Mouse (Mus musculus) neural tube, embryonic 13.5 days (tissue): ENCODE data around the gene Rpl24. TPM values are rescaled to one million over a fixed set of nuclear protein-coding genes. Genes with fewer than 3 reads are reported as not detected.

Experiments
- polyA plus RNA-seq: library from polyadenylated mRNA; unstranded; fragments of >200 nt; fragmentation: Nextera tagmentation; extraction: Ambion mirVana; gene quantifications from 2 replicates; pipeline ENCODE4 v1.2.1, GENCODE M21; 2015

The Rpl24 gene
- polyA plus RNA-seq, 1 experiment from 2014 or later, result 610 TPM

Other genes with a start within 250 kb of the Rpl24 start
- 1.7 and 2.2 TPM in 2 replicates for gene Nfkbiz, start 127.4 kb upstream of the Rpl24 start, polyA plus RNA-seq
- 1.0 and 1.4 TPM in 2 replicates for gene Nxpe3, start 71.0 kb upstream of the Rpl24 start, polyA plus RNA-seq
- gene Cep97, start 31.4 kb upstream of the Rpl24 start, polyA plus RNA-seq, result 13.1 and 16.6 TPM in 2 replicates
- 19.3 and 23.2 TPM in 2 replicates for gene Zbtb11, start 7.6 kb downstream of the Rpl24 start, polyA plus RNA-seq
- gene Pcnp, start 63.5 kb downstream of the Rpl24 start, polyA plus RNA-seq, result 240 and 254 TPM in 2 replicates
- gene Trmt10c, start 71.5 kb downstream of the Rpl24 start, polyA plus RNA-seq, result 23.1 and 23.4 TPM in 2 replicates
- 53.1 and 57.3 TPM in 2 replicates for gene Senp7, start 82.1 kb downstream of the Rpl24 start, polyA plus RNA-seq
- gene Impg2, start 238.0 kb downstream of the Rpl24 start, polyA plus RNA-seq, result 0.06 and 0.43 TPM in 2 replicates